Mouse (Mus musculus): Measurements from ENCODE around the gene Cabp2.

The Cabp2 gene

GRCm38 (mm10) chr19:4099056-4099455 lies 17.7 kb downstream of the Cabp2 start:
- ChIA-PET CTCF (interaction anchor here (0.5 to 2.2 kb wide), 54 partner anchors 10 to 417 kb away, joined by 3 to 14 read pairs (median 4); partner anchors contain the start of genes Ppp1ca (in 2 of the 4), Rad9a (in 2 of the 4), Aip (in 1 of the 4) and Ankrd13d (in 1 of the 4)), POLR2A (interaction anchor here in 3 of 4 experiments (0.6 to 3.5 kb wide), 33 partner anchors 9 to 940 kb away, joined by 3 to 42 read pairs (median 4); partner anchors contain the start of genes Aip (in 2 of the 3), Pold4 (in 2 of the 3), AC124502.3 (in 1 of the 3) and B4gat1 (in 1 of the 3))

- ChIA-PET POLR2A (interaction anchor here in 3 of 4 experiments (0.9 to 3.5 kb wide), 11 partner anchors 11 to 132 kb away, joined by 3 to 26 read pairs (median 6); partner anchors contain the start of genes Aip (in 1 of the 3), Ndufv1 (in 1 of the 3) and Pold4 (in 1 of the 3)), CTCF (interaction anchor here in 3 of 4 experiments (0.6 to 2.2 kb wide), 17 partner anchors 11 to 158 kb away, joined by 3 to 14 read pairs (median 4); partner anchors contain the start of genes Aip (in 1 of the 3), Gm49405 (in 1 of the 3), Gstp2 (in 1 of the 3) and Nudt8 (in 1 of the 3))
These were observed 18.7 kb downstream of the Cabp2 start, which contains the start of gene Pitpnm1 for GRCm38 (mm10) chr19:4099837-4100717. Gene Pitpnm1 (plus strand): TSS chr19:4099998.

DNA sequence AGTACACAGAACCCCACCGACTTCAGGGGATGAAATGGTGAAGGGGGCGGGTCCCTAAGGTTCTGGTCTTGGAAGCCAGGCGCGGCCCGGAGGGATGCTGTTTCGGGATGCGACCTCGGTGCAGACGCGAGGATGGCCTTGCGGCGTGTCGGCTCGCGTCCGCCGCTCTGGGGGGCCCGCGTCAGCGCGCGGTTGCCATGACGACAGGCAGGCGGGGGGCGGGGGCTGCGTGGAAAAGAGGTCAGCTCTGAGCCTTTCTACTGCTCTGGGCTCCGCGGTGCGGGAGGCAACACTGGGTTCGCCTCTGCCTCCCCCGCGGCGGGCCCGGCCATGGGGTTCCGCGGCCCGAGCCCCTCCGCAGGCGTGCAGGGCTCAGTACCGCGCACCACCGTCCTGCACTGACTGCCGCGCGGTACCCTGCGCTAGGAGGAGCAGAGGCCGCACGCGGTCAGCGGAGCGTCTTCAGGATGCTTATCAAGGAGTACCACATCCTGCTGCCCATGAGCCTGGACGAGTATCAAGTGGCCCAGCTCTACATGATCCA lies 19.4 kb downstream of the Cabp2 start:
- ChIA-PET CTCF (interaction anchor here in 2 of 4 experiments (0.6 to 2.2 kb wide), 6 partner anchors 25 to 157 kb away, joined by 3 to 9 read pairs (median 4); partner anchors contain the start of genes Aip (in 1 of the 2) and Gstp2 (in 1 of the 2)), POLR2A (interaction anchor here in 2 of 4 experiments (0.9 to 2.1 kb wide), 5 partner anchors 10 to 54 kb away, joined by 3 to 17 read pairs (median 3); no protein-coding TSS in a partner anchor)

GRCm38 (mm10) chr19:4101466-4101865 lies 20.1 kb downstream of the Cabp2 start:
- POLR2A ChIA-PET: interaction anchor here in 2 of 4 experiments (0.7 to 1.8 kb wide), 5 partner anchors 11 to 55 kb away, joined by 3 to 4 read pairs (median 3); no protein-coding TSS in a partner anchor

GRCm38 (mm10) chr19:4102049-4102448 lies 20.7 kb downstream of the Cabp2 start:
- ChIA-PET CTCF (no interaction called here), POLR2A (interaction anchor here in 2 of 4 experiments (0.6 to 1.8 kb wide), 6 partner anchors 11 to 56 kb away, joined by 3 to 4 read pairs (median 3); no protein-coding TSS in a partner anchor)

More at GRCm38 (mm10) chr19:4101466-4101865, 20.1 kb downstream of the Cabp2 start:
- CTCF ChIA-PET: interaction anchor here in 1 of 4 experiments (1.2 kb wide), 1 partner anchor 50 kb away, joined by 3 read pairs; no protein-coding TSS in a partner anchor

GRCm38 (mm10) chr19:4102626-4103025 lies 21.2 kb downstream of the Cabp2 start:
- ChIA-PET CTCF (no interaction called here), POLR2A (interaction anchor here in 2 of 4 experiments (0.6 to 1.8 kb wide), 3 partner anchors 14 to 46 kb away, joined by 3 to 4 read pairs (median 4); no protein-coding TSS in a partner anchor)

DNA sequence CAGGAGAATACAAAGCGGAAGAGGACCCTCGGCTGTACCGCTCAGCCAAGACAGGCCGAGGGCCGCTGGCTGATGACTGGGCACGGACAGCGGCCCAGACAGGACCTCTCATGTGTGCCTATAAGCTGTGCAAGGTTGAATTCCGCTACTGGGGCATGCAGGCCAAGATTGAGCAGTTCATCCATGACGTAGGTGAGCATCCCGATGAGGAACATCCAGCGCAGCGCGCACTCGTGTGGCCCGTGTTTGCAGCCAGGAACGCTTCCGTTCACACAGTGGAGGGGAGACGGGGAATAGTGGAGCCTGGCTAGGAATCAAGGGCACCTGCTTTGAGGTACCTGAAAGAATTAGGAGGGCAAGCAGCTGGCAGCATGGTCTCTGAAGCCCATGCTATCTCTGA lies 21.9 kb downstream of the Cabp2 start:
- ChIA-PET POLR2A (interaction anchor here in 1 of 4 experiments (0.5 kb wide), 1 partner anchor 81 kb away, joined by 3 read pairs; no protein-coding TSS in a partner anchor), CTCF (no interaction called here)

DNA sequence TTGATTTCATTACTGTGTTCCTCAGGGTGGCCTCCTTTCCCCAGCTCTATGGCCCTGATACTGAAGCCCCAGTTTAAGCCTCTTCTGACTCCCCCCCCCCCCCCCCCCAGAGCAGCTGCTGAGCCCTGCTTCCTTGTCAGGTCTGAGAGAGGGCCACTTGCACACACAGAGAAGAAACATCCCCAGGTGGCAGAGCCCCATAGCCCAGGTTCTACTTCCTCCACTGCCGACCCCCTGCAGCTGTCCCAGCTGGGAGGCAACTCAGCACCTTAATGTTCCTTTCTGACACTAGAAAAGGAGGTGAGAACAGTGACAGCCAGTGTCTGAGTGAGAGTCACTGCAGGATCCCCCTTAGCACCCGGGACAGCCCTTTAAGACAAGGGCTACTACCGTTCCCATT lies 22.4 kb downstream of the Cabp2 start:
- ChIA-PET POLR2A (interaction anchor here in 1 of 4 experiments (1.1 to 1.3 kb wide), 2 partner anchors 17 to 46 kb away, joined by 3 to 4 read pairs; no protein-coding TSS in a partner anchor), CTCF (interaction anchor here in 1 of 4 experiments (1.7 kb wide), 1 partner anchor 125 kb away, joined by 4 read pairs; no protein-coding TSS in a partner anchor)

DNA sequence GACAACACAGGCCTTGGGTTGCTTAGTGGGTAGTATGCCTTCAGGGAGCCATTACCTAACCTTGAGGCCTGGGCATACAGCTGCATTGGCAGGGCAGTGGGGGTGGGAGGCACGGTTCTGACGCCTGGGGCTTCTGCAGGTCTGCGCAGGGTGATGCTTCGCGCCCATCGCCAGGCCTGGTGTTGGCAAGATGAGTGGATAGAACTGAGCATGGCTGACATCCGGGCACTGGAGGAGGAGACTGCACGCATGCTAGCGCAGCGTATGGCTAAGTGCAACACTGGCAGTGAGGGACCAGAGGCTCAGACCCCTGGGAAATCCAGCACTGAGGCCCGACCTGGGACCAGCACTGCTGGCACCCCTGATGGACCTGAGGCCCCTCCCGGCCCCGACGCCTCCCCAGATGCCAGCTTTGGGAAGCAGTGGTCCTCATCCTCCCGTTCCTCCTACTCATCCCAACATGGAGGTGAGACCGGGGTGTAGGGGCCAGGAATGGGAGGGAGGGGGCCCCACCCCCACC lies 23.4 kb downstream of the Cabp2 start:
- ChIA-PET CTCF (interaction anchor here in 2 of 4 experiments (0.6 to 1.7 kb wide), 2 partner anchors 124 to 359 kb away, joined by 3 to 4 read pairs; no protein-coding TSS in a partner anchor), POLR2A (interaction anchor here in 2 of 4 experiments (0.6 to 1.3 kb wide), 4 partner anchors 16 to 67 kb away, joined by 3 to 4 read pairs (median 4); no protein-coding TSS in a partner anchor)

DNA sequence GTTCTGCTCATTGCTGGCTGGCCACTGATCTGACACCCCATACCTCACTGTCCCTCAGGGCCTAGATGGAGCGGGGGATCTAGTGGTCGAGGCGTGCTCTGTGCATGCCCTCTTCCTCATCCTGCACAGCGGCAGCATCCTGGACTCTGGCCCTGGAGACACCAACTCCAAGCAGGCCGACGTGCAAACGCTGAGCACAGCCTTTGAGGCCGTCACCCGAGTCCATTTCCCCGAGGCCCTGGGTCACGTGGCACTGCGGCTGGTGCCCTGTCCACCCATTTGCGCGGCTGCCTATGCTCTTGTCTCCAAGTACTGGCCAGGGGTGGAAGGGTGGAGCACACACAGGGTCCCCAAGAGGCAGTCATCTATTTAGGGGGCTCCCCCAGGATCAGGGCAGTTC lies 25.3 kb downstream of the Cabp2 start:
- ChIA-PET CTCF (no interaction called here), POLR2A (interaction anchor here in 2 of 4 experiments (1.0 to 1.6 kb wide), 3 partner anchors 9 to 60 kb away, joined by 3 read pairs; partner anchors contain the start of gene Gstp2 (in 1 of the 2))

GRCm38 (mm10) chr19:4108535-4108934 lies 27.2 kb downstream of the Cabp2 start:
- POLR2A ChIA-PET: interaction anchor here in 1 of 4 experiments (0.5 kb wide), 1 partner anchor 256 kb away, joined by 4 read pairs; no protein-coding TSS in a partner anchor
- CTCF ChIA-PET: interaction anchor here in 1 of 4 experiments (0.9 kb wide), 1 partner anchor 13 kb away, joined by 3 read pairs; no protein-coding TSS in a partner anchor

GRCm38 (mm10) chr19:4112063-4112960 lies 30.9 kb downstream of the Cabp2 start:
- ChIA-PET CTCF (interaction anchor here in 1 of 4 experiments (2.1 kb wide), 1 partner anchor 13 kb away, joined by 7 read pairs; no protein-coding TSS in a partner anchor), POLR2A (interaction anchor here (0.6 to 2.9 kb wide), 15 partner anchors 9 to 94 kb away, joined by 3 to 19 read pairs (median 3); partner anchors contain the start of genes Cdk2ap2 (in 2 of the 4), Aip (in 1 of the 4), Pitpnm1 (in 1 of the 4) and Ppp1ca (in 1 of the 4))

- CTCF ChIA-PET: interaction anchor here in 1 of 4 experiments (2.1 kb wide), 1 partner anchor 14 kb away, joined by 7 read pairs; no protein-coding TSS in a partner anchor
These were observed 31.9 kb downstream of the Cabp2 start for GRCm38 (mm10) chr19:4113186-4113805.

DNA sequence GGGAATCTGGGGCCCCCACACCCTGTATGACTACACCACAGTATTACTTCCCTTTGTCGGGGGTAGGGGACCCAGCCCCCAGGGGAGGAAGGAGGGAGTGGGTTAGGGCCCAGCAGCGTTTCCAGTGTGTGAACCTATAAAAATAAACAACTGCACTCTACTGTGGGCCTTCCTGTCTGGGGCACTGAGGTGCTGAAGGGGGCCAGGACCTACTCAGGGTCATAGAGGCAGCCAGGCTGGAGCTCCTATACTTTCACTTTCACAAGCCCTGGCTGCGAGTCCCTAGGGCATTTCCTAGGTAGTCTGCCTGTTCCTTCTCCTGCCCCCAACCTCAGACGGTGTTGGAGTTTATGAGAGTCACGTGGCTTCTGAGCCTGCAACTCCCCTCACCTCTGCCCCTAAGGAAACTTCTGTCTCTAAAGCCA lies 32.4 kb downstream of the Cabp2 start:
- CTCF ChIA-PET: interaction anchor here in 2 of 4 experiments (0.6 to 2.1 kb wide), 3 partner anchors 15 to 745 kb away, joined by 3 to 7 read pairs (median 3); no protein-coding TSS in a partner anchor

More at GRCm38 (mm10) chr19:4113186-4113805, 31.9 kb downstream of the Cabp2 start:
- POLR2A ChIA-PET: interaction anchor here in 3 of 4 experiments (0.9 to 2.9 kb wide), 12 partner anchors 8 to 95 kb away, joined by 3 to 19 read pairs (median 4); partner anchors contain the start of genes Cdk2ap2 (in 2 of the 3), Aip (in 1 of the 3), Pitpnm1 (in 1 of the 3) and Ppp1ca (in 1 of the 3)

DNA sequence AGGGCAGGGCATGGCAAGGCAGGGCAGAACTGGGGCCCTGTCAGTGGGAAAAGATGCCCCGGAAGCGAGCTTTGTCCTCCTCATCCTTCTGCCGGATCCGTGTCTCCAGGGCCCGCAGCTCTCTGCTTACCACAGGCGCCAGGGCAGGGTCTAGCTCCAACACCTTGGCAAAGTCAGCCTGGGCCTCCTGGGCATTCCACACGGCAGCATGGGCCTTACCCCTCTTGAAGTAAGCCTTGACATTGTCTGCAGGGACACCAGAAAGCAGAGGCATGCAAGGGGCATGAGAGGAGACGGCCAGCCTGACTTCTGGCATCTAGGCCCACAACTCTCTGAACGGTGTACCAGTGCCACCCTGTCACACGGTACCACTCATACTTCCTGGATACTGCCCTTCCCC lies 33.2 kb downstream of the Cabp2 start:
- CTCF ChIA-PET: interaction anchor here in 1 of 4 experiments (1.3 kb wide), 1 partner anchor 114 kb away, joined by 3 read pairs; no protein-coding TSS in a partner anchor
- POLR2A ChIA-PET: interaction anchor here in 1 of 4 experiments (0.9 to 1.0 kb wide), 2 partner anchors 16 to 27 kb away, joined by 3 read pairs; no protein-coding TSS in a partner anchor

More for the DNA sequence above, 32.4 kb downstream of the Cabp2 start:
- POLR2A ChIA-PET: interaction anchor here in 2 of 4 experiments (0.9 to 1.8 kb wide), 8 partner anchors 12 to 55 kb away, joined by 3 to 7 read pairs (median 4); partner anchors contain the start of genes Cdk2ap2 (in 2 of the 2), Aip (in 1 of the 2) and Pitpnm1 (in 1 of the 2)
